Mouse (Mus musculus): ENCODE data around the gene Npr1. TPM values are rescaled to one million over a fixed set of nuclear protein-coding genes. Genes with fewer than 3 reads are reported as not detected.

Npr1 gene
- total and polyA plus RNA-seq, 2 experiments: 5.6 to 13.2 TPM

DNA sequence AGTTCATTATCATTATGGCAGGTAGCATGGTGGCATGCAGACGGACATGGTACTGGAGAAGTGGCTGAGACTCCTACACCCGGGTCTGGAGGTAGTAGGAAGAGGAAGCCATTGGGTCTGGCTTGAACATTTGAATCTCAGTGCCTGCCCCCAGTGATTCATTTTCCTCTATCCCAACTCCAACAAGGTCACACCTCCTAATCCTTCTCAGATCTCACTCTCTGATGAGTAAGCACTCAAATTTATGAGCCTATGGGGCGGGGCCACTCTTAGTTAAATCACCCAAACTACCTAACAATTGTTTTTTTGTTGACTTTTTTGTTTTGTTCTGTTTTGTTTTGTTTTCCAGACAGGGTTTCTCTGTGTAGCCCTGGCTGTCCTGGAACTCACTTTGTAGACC lies 21.7 kb downstream of the Npr1 start:
- no peak overlapping the region for H3K4me3 ChIP-seq (ENCODE audit: insufficient read depth, low read depth, low read length)
- TF ChIP-seq POLR2A (IDR thresholded peaks at IDR 0.05; ENCODE audit: extremely low read depth, insufficient read depth, low read length) (no peak), CTCF (IDR thresholded peaks at IDR 0.05; ENCODE audit: low read depth, low read length) (no peak)
- H3K36me3 ChIP-seq (ENCODE audit: control insufficient read depth, insufficient read depth, low read length): no peaks in the 10 kb centered on the region
- H3K27me3 ChIP-seq (ENCODE audit: control insufficient read depth, insufficient read depth, low read length): no peaks in the 10 kb centered on the region
- 88% methylated on average over 3 of the region's 3 CpGs for WGBS
- no peaks in the 10 kb centered on the region for H3K79me2 ChIP-seq (ENCODE audit: control insufficient read depth, insufficient read depth, low read length)
- no peak overlapping the region for H3K9ac ChIP-seq (ENCODE audit: low read depth, low read length)
- H3K4me1 ChIP-seq (ENCODE audit: control insufficient read depth, insufficient read depth, low read length): no peaks in the 10 kb centered on the region
- no peak overlapping the region for H3K27ac ChIP-seq (replicated peaks; ENCODE audit: insufficient read depth, low read depth, low read length)
- no peak for DNase-seq (ENCODE audit: extremely low read depth, low read depth, low spot score)

DNA sequence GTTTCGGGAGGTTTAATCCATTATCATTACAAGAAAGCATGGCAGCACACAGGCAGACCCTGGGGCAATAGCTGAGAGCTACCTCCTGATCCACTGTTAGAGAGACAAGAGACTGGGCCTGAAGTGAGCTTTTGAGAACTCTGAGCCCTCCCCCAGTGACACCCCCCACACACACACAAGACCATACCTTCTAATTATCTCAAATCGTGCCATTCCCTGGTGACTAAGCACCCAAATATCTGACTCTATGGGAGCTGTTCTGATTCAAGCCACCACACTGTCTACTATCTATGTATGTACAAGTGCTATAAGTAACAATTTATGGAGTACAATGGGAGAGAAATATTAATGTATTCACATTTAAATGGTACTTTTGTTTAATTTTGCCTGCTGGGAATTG lies 24.9 kb downstream of the Npr1 start:
- Histone ChIP-seq H3K27ac (replicated peaks; ENCODE audit: insufficient read depth, low read depth, low read length) (no peak overlapping the region), H3K4me1 (ENCODE audit: control insufficient read depth, insufficient read depth, low read length) (no peaks in the 10 kb centered on the region), H3K9ac (ENCODE audit: low read depth, low read length) (no peak overlapping the region), H3K36me3 (ENCODE audit: control insufficient read depth, insufficient read depth, low read length) (no peaks in the 10 kb centered on the region), H3K27me3 (ENCODE audit: control insufficient read depth, insufficient read depth, low read length) (no peaks in the 10 kb centered on the region), H3K79me2 (ENCODE audit: control insufficient read depth, insufficient read depth, low read length) (no peaks in the 10 kb centered on the region), H3K4me3 (ENCODE audit: insufficient read depth, low read depth, low read length) (no peak overlapping the region)
- DNase-seq (ENCODE audit: extremely low read depth, low read depth, low spot score): no peak
- WGBS: 91% methylated on average over 2 of the region's 2 CpGs
- TF ChIP-seq POLR2A (IDR thresholded peaks at IDR 0.05; ENCODE audit: extremely low read depth, insufficient read depth, low read length): no peak
- TF ChIP-seq CTCF (IDR thresholded peaks at IDR 0.05; ENCODE audit: low read depth, low read length): no peak

DNA sequence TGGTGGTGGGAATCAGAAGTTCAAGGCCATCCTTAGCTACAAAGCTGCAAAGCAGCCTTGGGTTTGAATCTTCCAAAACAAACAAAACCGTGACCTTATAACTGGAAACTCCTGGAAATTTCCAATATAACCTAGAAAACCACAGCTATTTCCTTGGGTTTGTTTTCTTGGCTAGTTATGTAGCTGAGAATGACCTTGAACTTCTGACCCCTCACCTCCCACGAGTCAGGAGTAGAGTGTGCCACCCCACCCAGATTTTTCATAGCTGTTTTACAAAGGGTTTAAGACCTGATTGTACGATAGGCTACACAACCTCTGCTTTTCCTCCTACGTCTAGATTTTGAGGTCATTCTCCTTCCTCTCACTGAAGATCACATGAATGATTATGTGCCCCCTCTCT lies 28.5 kb downstream of the Npr1 start:
- H3K79me2 ChIP-seq (ENCODE audit: control insufficient read depth, insufficient read depth, low read length): peaks cover 4% of the 10 kb centered on the region; the same call in 1 of the 2 replicates
- H3K9ac ChIP-seq (ENCODE audit: low read depth, low read length): no peak overlapping the region
- H3K27me3 ChIP-seq (ENCODE audit: control insufficient read depth, insufficient read depth, low read length): no peaks in the 10 kb centered on the region
- TF ChIP-seq POLR2A (IDR thresholded peaks at IDR 0.05; ENCODE audit: extremely low read depth, insufficient read depth, low read length) (no peak), CTCF (IDR thresholded peaks at IDR 0.05; ENCODE audit: low read depth, low read length) (no peak)
- 69% methylated on average over 4 of the region's 4 CpGs for WGBS
- H3K27ac ChIP-seq (replicated peaks; ENCODE audit: insufficient read depth, low read depth, low read length): no peak overlapping the region
- H3K36me3 ChIP-seq (ENCODE audit: control insufficient read depth, insufficient read depth, low read length): no peaks in the 10 kb centered on the region
- peaks cover 2% of the 10 kb centered on the region; the same call in 1 of the 2 replicates for H3K4me1 ChIP-seq (ENCODE audit: control insufficient read depth, insufficient read depth, low read length)
- DNase-seq (ENCODE audit: extremely low read depth, low read depth, low spot score): no peak
- H3K4me3 ChIP-seq (ENCODE audit: insufficient read depth, low read depth, low read length): no peak overlapping the region

DNA sequence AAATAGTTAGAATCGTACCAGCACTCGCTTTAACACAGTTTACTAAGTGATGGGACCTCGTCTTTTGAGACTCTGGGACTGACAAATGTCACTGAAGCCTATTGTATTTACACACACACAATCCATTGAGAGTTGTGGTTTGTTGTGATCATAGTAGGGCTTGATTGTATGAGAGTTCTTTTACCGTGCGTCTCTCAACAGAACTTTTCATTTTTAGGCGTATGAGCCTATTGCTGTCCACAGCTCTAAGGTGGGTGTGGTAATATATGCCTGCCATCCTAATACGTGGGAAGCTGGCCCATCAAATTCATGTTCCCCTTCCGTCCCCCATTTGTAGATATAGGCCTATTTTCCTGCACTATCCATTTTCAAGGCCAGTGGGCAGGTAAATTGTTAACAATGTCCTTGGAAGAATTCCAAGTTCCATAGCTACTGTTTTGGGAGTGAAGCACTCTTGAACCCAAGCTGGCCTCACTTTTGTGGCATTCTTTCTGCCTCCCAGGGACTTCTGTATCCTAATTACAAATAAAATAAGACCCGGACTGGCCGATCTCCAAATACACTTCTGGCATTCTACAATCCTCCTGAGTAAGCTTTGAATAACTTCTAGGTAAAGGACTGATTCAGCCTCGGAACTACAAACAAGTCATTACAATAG lies 31.5 kb downstream of the Npr1 start:
- no peaks in the 10 kb centered on the region for H3K27me3 ChIP-seq (ENCODE audit: control insufficient read depth, insufficient read depth, low read length)
- no peak for TF ChIP-seq CTCF (IDR thresholded peaks at IDR 0.05; ENCODE audit: low read depth, low read length)
- TF ChIP-seq POLR2A (IDR thresholded peaks at IDR 0.05; ENCODE audit: extremely low read depth, insufficient read depth, low read length): no peak
- no peaks in the 10 kb centered on the region for H3K36me3 ChIP-seq (ENCODE audit: control insufficient read depth, insufficient read depth, low read length)
- H3K9ac ChIP-seq (ENCODE audit: low read depth, low read length): no peak overlapping the region
- no peak for DNase-seq (ENCODE audit: extremely low read depth, low read depth, low spot score)
- H3K4me1 ChIP-seq (ENCODE audit: control insufficient read depth, insufficient read depth, low read length): peaks cover 2% of the 10 kb centered on the region; the same call in 1 of the 2 replicates
- peak overlapping the region; percentile 45; the same call in 1 of the 2 replicates for H3K4me3 ChIP-seq (ENCODE audit: insufficient read depth, low read depth, low read length)
- H3K27ac ChIP-seq (replicated peaks; ENCODE audit: insufficient read depth, low read depth, low read length): no peak overlapping the region
- H3K79me2 ChIP-seq (ENCODE audit: control insufficient read depth, insufficient read depth, low read length): peaks cover 4% of the 10 kb centered on the region; the same call in 1 of the 2 replicates
- WGBS: 50% methylated on average over 11 of the region's 11 CpGs

DNA sequence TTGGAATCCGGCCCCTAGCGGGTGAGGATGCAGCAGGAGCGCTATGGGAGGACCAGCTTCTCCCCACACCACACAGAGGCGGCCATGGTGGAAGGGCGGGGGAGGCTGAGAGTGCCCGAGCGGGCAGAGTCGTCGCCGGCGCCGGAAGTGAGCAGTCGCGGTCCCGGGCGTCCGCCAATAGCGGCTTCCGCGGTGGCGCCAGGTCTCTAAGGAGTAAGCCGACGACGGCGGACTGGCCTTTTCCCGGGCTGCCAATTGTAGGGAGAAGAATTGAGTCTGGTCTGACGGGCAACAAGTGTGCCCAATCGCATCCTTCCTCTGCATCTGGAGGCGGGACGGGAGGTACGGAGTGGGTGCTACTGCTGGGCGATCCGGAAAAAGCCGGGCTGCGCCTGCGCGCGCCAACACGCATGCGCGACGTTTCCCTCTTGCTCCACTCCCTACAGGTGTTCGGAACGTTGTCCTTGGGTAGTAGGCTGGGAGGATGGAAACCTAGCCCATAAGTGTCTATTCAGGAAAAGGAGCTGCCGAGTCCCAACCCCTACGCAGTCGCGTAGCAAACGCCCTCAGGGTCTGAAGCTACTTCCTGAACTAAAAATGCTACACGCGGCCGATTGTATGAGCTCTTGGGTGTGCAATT lies 32.2 kb downstream of the Npr1 start, which contains the start of gene Ints3:
Ints3 (minus strand) TSS at position 242 of the 640 bp plus-strand sequence.
- Histone ChIP-seq H3K4me3 (ENCODE audit: insufficient read depth, low read depth, low read length) (peak within 1 kb of the TSS; percentile 76), H3K36me3 (ENCODE audit: control insufficient read depth, insufficient read depth, low read length) (no peaks in the 10 kb centered on the region), H3K27ac (replicated peaks; ENCODE audit: insufficient read depth, low read depth, low read length) (peak within 1 kb of the TSS; percentile 84), H3K79me2 (ENCODE audit: control insufficient read depth, insufficient read depth, low read length) (peaks cover 4% of the 10 kb centered on the region; the same call in 1 of the 2 replicates), H3K27me3 (ENCODE audit: control insufficient read depth, insufficient read depth, low read length) (no peaks in the 10 kb centered on the region), H3K4me1 (ENCODE audit: control insufficient read depth, insufficient read depth, low read length) (peaks cover 2% of the 10 kb centered on the region; the same call in 1 of the 2 replicates), H3K9ac (ENCODE audit: low read depth, low read length) (peak within 1 kb of the TSS; percentile 78)
- peak; percentile 99 for DNase-seq (ENCODE audit: extremely low read depth, low read depth, low spot score)
- under 1% methylated on average over 52 of the region's 52 CpGs for WGBS
- no peak for TF ChIP-seq CTCF (IDR thresholded peaks at IDR 0.05; ENCODE audit: low read depth, low read length)
- peak; percentile 82 for TF ChIP-seq POLR2A (IDR thresholded peaks at IDR 0.05; ENCODE audit: extremely low read depth, insufficient read depth, low read length)
